In the genomic region with DNA sequence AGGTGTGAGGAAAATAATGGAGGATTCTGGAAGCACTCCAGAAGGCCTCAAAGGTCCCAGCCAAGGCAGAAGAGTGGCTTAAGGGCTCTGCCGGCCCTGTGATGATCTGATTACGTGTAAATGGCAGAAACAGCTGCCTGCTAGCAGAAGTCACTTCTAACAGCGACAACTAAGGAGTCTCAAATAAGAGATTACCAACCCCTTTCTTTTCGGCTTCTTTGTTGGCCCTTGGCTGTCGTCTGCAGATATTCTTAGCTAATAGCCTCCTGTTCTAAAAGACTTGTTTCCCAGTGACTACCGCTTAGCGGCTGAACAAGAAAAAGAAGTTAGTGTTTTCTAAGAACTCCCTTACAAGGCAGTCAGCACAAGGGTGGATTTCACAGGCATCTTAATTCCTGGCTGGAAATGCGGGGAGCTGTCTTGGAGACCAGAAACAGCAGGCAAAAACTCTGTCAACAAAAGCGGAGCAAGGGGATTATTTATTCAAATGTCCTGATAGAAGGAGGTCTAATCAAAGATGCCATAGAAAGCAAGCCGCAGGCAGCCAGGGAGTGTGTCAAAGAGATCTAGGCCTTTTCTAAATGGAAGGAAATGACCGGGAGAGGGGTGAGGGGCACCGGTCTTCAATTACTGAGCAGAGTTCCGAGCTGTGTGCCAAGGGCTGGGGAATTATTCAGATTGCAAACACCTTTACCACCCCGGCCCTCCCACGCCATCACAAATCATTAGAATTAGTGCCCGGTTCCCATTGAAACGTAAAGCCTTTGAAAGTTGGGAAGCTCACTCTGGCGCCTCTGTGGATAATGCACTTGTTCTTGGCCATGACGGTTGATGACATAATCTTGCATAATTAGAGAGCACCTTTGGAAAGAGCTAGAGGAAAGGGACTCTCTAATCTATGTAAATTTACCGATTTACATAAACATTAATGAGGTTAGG, we compare ENCODE assay signal across 8 mouse cellular contexts. TPM values are rescaled to one million over a fixed set of nuclear protein-coding genes. Genes with fewer than 3 reads are reported as not detected.
DNase-seq lines count a peak whose midpoint lies in the region; TF ChIP-seq lines count a peak whose summit lies in the region.
"Had no signal": no experiment of that assay in that cellular context is flagged by ENCODE, and none has a peak within 500 bp of the region (broad histone marks: within the 10 kb centered on the region; RNA-seq: fewer than 3 reads in every experiment).

No protein-coding gene starts in this region.

- no peak overlapping the region for H3K4me3 ChIP-seq in limb, embryonic 10.5 days
- H3K4me3 ChIP-seq in thymus, adult 2 months (ENCODE audit: control insufficient read depth, insufficient read depth, low read length), result no peak overlapping the region
- H3K4me3 ChIP-seq: liver, embryonic 13.5 days had no signal

- H3K27ac ChIP-seq in limb, embryonic 10.5 days, result 0 out of 2 replicates have a peak overlapping the region, but pooled peaks have one; percentile 21
- H3K27ac ChIP-seq in thymus, adult 2 months (ENCODE audit: control insufficient read depth, insufficient read depth, low read length), result no peak overlapping the region
- H3K27ac ChIP-seq: liver, embryonic 13.5 days had no signal

- no peaks in the 10 kb centered on the region for H3K27me3 ChIP-seq in limb, embryonic 10.5 days (ENCODE audit: low read depth, poor library complexity, severe bottlenecking)
- H3K27me3 ChIP-seq in thymus, adult 2 months (ENCODE audit: control insufficient read depth, insufficient read depth, low read length), result no peaks in the 10 kb centered on the region
- H3K27me3 ChIP-seq: liver, embryonic 13.5 days had no signal

- TF ChIP-seq POLR2A in thymus, adult 2 months (IDR thresholded peaks at IDR 0.05; ENCODE audit: control insufficient read depth, extremely low read depth, insufficient read depth, low read length, poor library complexity), result no peak

- no peaks in the 10 kb centered on the region for H3K36me3 ChIP-seq in limb, embryonic 10.5 days
- no peaks in the 10 kb centered on the region for H3K36me3 ChIP-seq in thymus, adult 2 months (ENCODE audit: control insufficient read depth, insufficient read depth, low read length)
- H3K36me3 ChIP-seq: liver, embryonic 13.5 days had no signal

- DNase-seq in MN1 (ENCODE audit: low spot score) (peak; percentile 19), adipocyte (ENCODE audit: low spot score) (peak; percentile 64)
- peak; percentile 13 to 53 for DNase-seq in frontal cortex, postnatal 36 days (ENCODE audit: low spot score in 2 of 2)
- DNase-seq in limb, embryonic 10.5 days (ENCODE audit: low spot score), result no peak
- DNase-seq in retina, postnatal 1 day, result peak; percentile 92
- no peak for DNase-seq in spleen, postnatal 14 days (ENCODE audit: low spot score in 2 of 2)
- DNase-seq in thymus, adult 2 months, result no peak
- DNase-seq: liver, embryonic 13.5 days had no signal

- peaks cover 18% of the 10 kb centered on the region for H3K4me1 ChIP-seq in limb, embryonic 10.5 days
- H3K4me1 ChIP-seq in thymus, adult 2 months (replicated peaks; ENCODE audit: control insufficient read depth, insufficient read depth, low read length), result peaks cover 19% of the 10 kb centered on the region

- TF ChIP-seq CTCF in thymus, adult 2 months (IDR thresholded peaks at IDR 0.05; ENCODE audit: borderline replicate concordance, control insufficient read depth, extremely low read depth, insufficient read depth, low read length, poor library complexity), result no peak

- H3K9me3 ChIP-seq in limb, embryonic 10.5 days (replicated peaks), result no peaks in the 10 kb centered on the region
- H3K9me3 ChIP-seq: liver, embryonic 13.5 days had no signal

- 13% methylated on average over 20 of the region's 20 CpGs for WGBS in limb, embryonic 10.5 days
- WGBS in thymus, adult 2 months, result 89% methylated on average over 20 of the region's 20 CpGs

RNA-seq across cellular contexts. Expression of gene Hopx, which starts 7.6 kb away (rescaled TPM):
- polyA plus RNA-seq in limb, embryonic 10.5 days (2016; fragmentation: Nextera tagmentation; extraction: Ambion mirVana), result not detected in 2 replicates
- polyA plus RNA-seq in thymus, adult 2 months (2012; rRNA removed), result 8.1 and 26.1 TPM in 2 replicates

Comparison
In these comparisons a context has a peak if more than half of its experiments do, and no peak if none do; other contexts are left out.
1. DNase-seq: peak in MN1 (single experiment), adipocyte (single experiment), frontal cortex, postnatal 36 days (2 of 2) and retina, postnatal 1 day (single experiment); none in limb, embryonic 10.5 days (single experiment), spleen, postnatal 14 days (0 of 2) and thymus, adult 2 months (single experiment).